Mouse (Mus musculus) olfactory bulb, adult 2 months (tissue): Measurements from ENCODE around the gene Reep3.

Experiments
- CTCF ChIP-seq: fragments of 200-500 bp; IDR thresholded peaks from 2 replicates; pipeline ENCODE4 v1.5.1; 2012; ENCODE audit warnings: low read depth, mild to moderate bottlenecking, low read length, moderate library complexity; ENCODE audit not compliant: insufficient read depth
- POLR2A ChIP-seq: fragments of 200-500 bp; IDR thresholded peaks from 2 replicates; pipeline ENCODE4 v1.6.1; 2012; ENCODE audit warnings: mild to moderate bottlenecking, low read depth, low read length, moderate library complexity; ENCODE audit not compliant: insufficient read depth

- TF ChIP-seq CTCF (no peak), POLR2A (no peak)
Measured at GRCm38 (mm10) chr10:67126061-67126858, 29.5 kb upstream of the Reep3 start.
